Mouse (Mus musculus) thymus, adult 2 months (tissue): ENCODE data around the gene Samd4. TPM values are rescaled to one million over a fixed set of nuclear protein-coding genes. Genes with fewer than 3 reads are reported as not detected.

Experiments used
- DNase-seq: peaks from one replicate; pipeline ENCODE4 v3.0.0; 2021
- H3K27ac ChIP-seq: fragments of 200-500 bp; 2 replicates; pipeline ENCODE4 v1.5.1; 2012; ENCODE audit warnings: low read length, control low read depth; ENCODE audit not compliant: control insufficient read depth, insufficient read depth
- H3K27me3 ChIP-seq: fragments of 200-500 bp; 2 replicates; pipeline ENCODE4 v1.6.1; 2012; ENCODE audit warnings: mild to moderate bottlenecking, low read length, moderate library complexity, mixed read lengths; ENCODE audit not compliant: control insufficient read depth, insufficient read depth
- H3K36me3 ChIP-seq: fragments of 200-500 bp; 2 replicates; pipeline ENCODE4 v1.6.1; 2012; ENCODE audit warnings: mild to moderate bottlenecking, low read length, moderate library complexity; ENCODE audit not compliant: control insufficient read depth, insufficient read depth
- H3K4me1 ChIP-seq: fragments of 200-500 bp; replicated peaks from 2 replicates; pipeline ENCODE4 v1.6.1; 2012; ENCODE audit warnings: low read length; ENCODE audit not compliant: control insufficient read depth, insufficient read depth
- H3K4me3 ChIP-seq: fragments of 200-500 bp; 2 replicates; pipeline ENCODE4 v1.5.1; 2012; ENCODE audit warnings: mild to moderate bottlenecking, low read length, control low read depth, moderate library complexity; ENCODE audit not compliant: control insufficient read depth, insufficient read depth
- CTCF ChIP-seq: fragments of 200-500 bp; IDR thresholded peaks from 2 replicates; pipeline ENCODE4 v1.5.1; 2012; ENCODE audit warnings: mild to moderate bottlenecking, control low read depth, low read length, moderate library complexity, borderline replicate concordance; ENCODE audit not compliant: control insufficient read depth, poor library complexity, insufficient read depth; ENCODE audit errors: extremely low read depth
- POLR2A ChIP-seq: fragments of 200-500 bp; IDR thresholded peaks from 2 replicates; pipeline ENCODE4 v1.6.1; 2012; ENCODE audit warnings: mild to moderate bottlenecking, low read length, control low read depth, moderate library complexity; ENCODE audit not compliant: control insufficient read depth, poor library complexity, insufficient read depth; ENCODE audit errors: extremely low read depth
- WGBS: fragments of 180-500 bp; shearing (Covaris S2); methylation state at CpG from one replicate; pipeline ENCODE4 v1.1.7; 2018; 5-methylcytosine and 5-hydroxymethylcytosine counted together
- polyA plus RNA-seq: library from polyadenylated mRNA; depleted of rRNA; stranded (reverse); fragments of >200 nt; gene quantifications from 2 replicates; pipeline ENCODE4 v1.2.3, GENCODE M21; 2012

The Samd4 gene
- polyA plus RNA-seq, 1 experiment = 3.1 TPM

GRCm38 (mm10) chr14:46944411-46944810, 61.8 kb downstream of the Samd4 start:
- Histone ChIP-seq H3K27ac (no peak overlapping the region), H3K4me1 (no peaks in the 10 kb centered on the region; the same call in 1 of the 2 replicates), H3K27me3 (no peaks in the 10 kb centered on the region), H3K36me3 (no peaks in the 10 kb centered on the region), H3K4me3 (no peak overlapping the region)
- DNase-seq = no peak
- 91% methylated on average over 3 of the region's 3 CpGs for WGBS
- TF ChIP-seq POLR2A = no peak
- TF ChIP-seq CTCF = no peak

- no peaks in the 10 kb centered on the region for H3K27me3 ChIP-seq
- TF ChIP-seq CTCF = no peak
- no peak for TF ChIP-seq POLR2A
- DNase-seq = no peak
- no peak overlapping the region for H3K27ac ChIP-seq
- no peak overlapping the region for H3K4me3 ChIP-seq
- 97% methylated on average over 10 of the region's 10 CpGs for WGBS
- H3K36me3 ChIP-seq = no peaks in the 10 kb centered on the region
- no peaks in the 10 kb centered on the region; the same call in 1 of the 2 replicates for H3K4me1 ChIP-seq
Observed at GRCm38 (mm10) chr14:46945903-46946490, 63.3 kb downstream of the Samd4 start.

GRCm38 (mm10) chr14:46947644-46948043, 65.0 kb downstream of the Samd4 start:
- no peak for TF ChIP-seq CTCF
- TF ChIP-seq POLR2A = no peak
- no peaks in the 10 kb centered on the region for H3K27me3 ChIP-seq
- no peaks in the 10 kb centered on the region for H3K36me3 ChIP-seq
- no peak overlapping the region for H3K4me3 ChIP-seq
- H3K27ac ChIP-seq = no peak overlapping the region
- no peaks in the 10 kb centered on the region for H3K4me1 ChIP-seq
- 66% methylated on average over 3 of the region's 3 CpGs for WGBS
- DNase-seq = no peak

GRCm38 (mm10) chr14:46950527-46951384, 68.1 kb downstream of the Samd4 start:
- TF ChIP-seq CTCF (no peak), POLR2A (no peak)
- Histone ChIP-seq H3K4me1 (no peaks in the 10 kb centered on the region), H3K27ac (no peak overlapping the region), H3K36me3 (no peaks in the 10 kb centered on the region), H3K4me3 (no peak overlapping the region), H3K27me3 (no peaks in the 10 kb centered on the region)
- DNase-seq = no peak
- 89% methylated on average over 11 of the region's 11 CpGs for WGBS

GRCm38 (mm10) chr14:46952264-46952663, 69.6 kb downstream of the Samd4 start:
- Histone ChIP-seq H3K27ac (no peak overlapping the region), H3K27me3 (no peaks in the 10 kb centered on the region), H3K4me1 (no peaks in the 10 kb centered on the region), H3K4me3 (no peak overlapping the region), H3K36me3 (no peaks in the 10 kb centered on the region)
- no peak for DNase-seq
- WGBS = 92% methylated on average over 2 of the region's 2 CpGs
- TF ChIP-seq POLR2A (no peak), CTCF (no peak)

- no peak for DNase-seq
- 77% methylated on average over 2 of the region's 2 CpGs for WGBS
- no peaks in the 10 kb centered on the region for H3K27me3 ChIP-seq
- no peaks in the 10 kb centered on the region for H3K36me3 ChIP-seq
- no peak overlapping the region for H3K4me3 ChIP-seq
- TF ChIP-seq CTCF (no peak), POLR2A (no peak)
- H3K27ac ChIP-seq = no peak overlapping the region
- H3K4me1 ChIP-seq = no peaks in the 10 kb centered on the region
Observed at GRCm38 (mm10) chr14:46955109-46955508, 72.5 kb downstream of the Samd4 start.
